Mouse (Mus musculus): Measurements from ENCODE around the gene Tmem72. TPM values are rescaled to one million over a fixed set of nuclear protein-coding genes. Genes with fewer than 3 reads are reported as not detected.

Gene Tmem72
- total and polyA plus RNA-seq, 3 experiments = 0.01 to 0.04 TPM; not detected in 1

DNA sequence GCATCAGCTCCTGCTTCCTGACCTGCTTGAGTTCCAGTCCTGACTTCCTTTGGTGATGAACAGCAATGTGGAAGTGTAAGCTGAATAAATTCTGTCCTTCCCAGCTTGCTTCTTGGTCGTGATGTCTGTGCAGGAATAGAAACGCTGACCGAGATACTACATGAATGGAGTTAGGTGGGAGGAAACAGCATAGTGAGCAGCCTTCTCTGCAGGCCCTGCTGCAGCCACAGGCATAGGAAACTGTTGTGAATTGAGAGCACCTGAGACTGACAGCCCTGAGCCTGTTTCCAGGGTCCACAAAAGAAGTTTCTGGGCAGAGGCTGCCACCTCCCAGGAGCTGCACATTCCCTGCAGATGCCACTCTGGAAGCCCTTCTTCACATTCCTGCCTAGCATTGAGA is 2.7 kb downstream of the Tmem72 start:
- Histone ChIP-seq H3K9ac (ENCODE audit: control insufficient read depth, low read depth, low read length, poor library complexity, severe bottlenecking) (no peak overlapping the region), H3K36me3 (ENCODE audit: control insufficient read depth in 1 of 2, insufficient read depth in 2 of 2, low read length in 2 of 2) (no peaks in the 10 kb centered on the region), H3K4me3 (ENCODE audit: control insufficient read depth in 1 of 2, insufficient read depth in 1 of 2, low read depth in 2 of 2, low read length in 2 of 2) (no peak overlapping the region), H3K27me3 (ENCODE audit: control insufficient read depth in 1 of 2, insufficient read depth in 2 of 2, low read length in 2 of 2) (no peaks in the 10 kb centered on the region), H3K4me1 (ENCODE audit: control insufficient read depth in 1 of 2, insufficient read depth in 2 of 2, low read length in 2 of 2) (no peaks in the 10 kb centered on the region), H3K27ac (ENCODE audit: control insufficient read depth, low read depth, low read length) (no peak overlapping the region), H3K79me2 (ENCODE audit: control insufficient read depth, insufficient read depth, low read length, poor library complexity) (no peaks in the 10 kb centered on the region), H3K9me3 (replicated peaks; ENCODE audit: insufficient read depth, low read length) (no peaks in the 10 kb centered on the region)
- DNase-seq (ENCODE audit: low read depth, low spot score) = no peak
- no peak for TF ChIP-seq E2F4 (IDR thresholded peaks at IDR 0.05; ENCODE audit: borderline replicate concordance, low read depth, low read length)
- TF ChIP-seq ZNF384 (IDR thresholded peaks at IDR 0.05; ENCODE audit: low read depth, low read length) = no peak
- no peak for TF ChIP-seq RCOR1 (IDR thresholded peaks at IDR 0.05; ENCODE audit: low read depth, low read length)
- no peak for TF ChIP-seq POLR2A (IDR thresholded peaks at IDR 0.05; ENCODE audit: control insufficient read depth in 1 of 2, insufficient read depth in 1 of 2, low read depth in 1 of 2, low read length in 2 of 2, poor library complexity in 1 of 2)
- TF ChIP-seq MAZ (IDR thresholded peaks at IDR 0.05; ENCODE audit: low read depth, low read length) = no peak
- TF ChIP-seq NELFE (IDR thresholded peaks at IDR 0.05; ENCODE audit: low read depth, low read length) = no peak

DNA sequence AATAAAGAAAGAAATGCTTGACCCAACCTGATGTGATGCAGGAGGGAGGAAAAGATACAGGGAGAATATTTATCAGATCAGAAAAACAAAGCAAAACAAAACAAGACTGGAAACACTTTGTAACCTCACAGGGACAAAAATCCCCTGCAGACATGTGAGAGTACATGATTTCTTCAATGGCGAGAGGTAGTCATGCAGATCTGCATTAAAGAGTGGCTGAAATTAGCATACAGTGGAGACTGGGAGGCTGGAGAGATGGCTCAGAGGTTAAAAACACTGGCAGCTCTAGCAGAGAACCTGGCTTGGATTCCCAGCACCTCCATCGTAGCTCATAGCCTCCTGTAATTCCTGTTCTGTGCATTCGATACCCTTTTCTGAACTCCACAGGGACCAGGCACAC is 4.2 kb downstream of the Tmem72 start:
- H3K27me3 ChIP-seq (ENCODE audit: control insufficient read depth in 1 of 2, insufficient read depth in 2 of 2, low read length in 2 of 2) = no peaks in the 10 kb centered on the region
- H3K9ac ChIP-seq (ENCODE audit: control insufficient read depth, low read depth, low read length, poor library complexity, severe bottlenecking) = no peak overlapping the region
- no peak overlapping the region for H3K4me3 ChIP-seq (ENCODE audit: control insufficient read depth in 1 of 2, insufficient read depth in 1 of 2, low read depth in 2 of 2, low read length in 2 of 2)
- no peak overlapping the region for H3K27ac ChIP-seq (ENCODE audit: control insufficient read depth, low read depth, low read length)
- H3K9me3 ChIP-seq (replicated peaks; ENCODE audit: insufficient read depth, low read length) = no peaks in the 10 kb centered on the region
- no peaks in the 10 kb centered on the region for H3K36me3 ChIP-seq (ENCODE audit: control insufficient read depth in 1 of 2, insufficient read depth in 2 of 2, low read length in 2 of 2)
- TF ChIP-seq NELFE (IDR thresholded peaks at IDR 0.05; ENCODE audit: low read depth, low read length) (no peak), CTCF (IDR thresholded peaks at IDR 0.05 in 2 of 3, conservative IDR thresholded peaks at IDR 0.05 in 1 of 3; ENCODE audit: control insufficient read depth in 1 of 3, insufficient read depth in 1 of 3, low read depth in 2 of 3, low read length in 3 of 3, poor library complexity in 1 of 3, severe bottlenecking in 1 of 3) (no peak)
- no peak for DNase-seq (ENCODE audit: low read depth, low spot score)
- no peaks in the 10 kb centered on the region for H3K4me1 ChIP-seq (ENCODE audit: control insufficient read depth in 1 of 2, insufficient read depth in 2 of 2, low read length in 2 of 2)
- H3K79me2 ChIP-seq (ENCODE audit: control insufficient read depth, insufficient read depth, low read length, poor library complexity) = no peaks in the 10 kb centered on the region

DNA sequence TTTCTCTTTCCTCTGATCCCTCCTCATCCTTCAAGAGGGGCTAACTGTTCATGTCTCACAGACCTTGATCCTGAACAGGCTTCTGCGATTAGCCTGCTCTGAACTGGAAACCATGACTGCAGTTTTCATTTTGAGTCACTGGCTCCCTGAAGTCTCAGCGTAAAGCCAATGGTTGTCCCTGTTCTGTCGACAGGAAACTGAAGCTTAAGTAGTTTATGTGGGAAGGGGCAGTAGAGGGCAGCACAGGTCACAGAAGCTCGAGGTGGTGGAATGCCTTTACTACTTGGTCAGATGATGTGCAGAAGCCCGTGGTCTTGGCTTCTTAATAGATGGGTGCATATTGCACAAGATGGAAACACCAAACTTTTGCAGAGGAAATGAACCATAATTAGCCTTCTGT is 4.7 kb downstream of the Tmem72 start:
- TF ChIP-seq EP300 (IDR thresholded peaks at IDR 0.05; ENCODE audit: low read depth in 1 of 2, low read length in 2 of 2) (no peak), USF1 (IDR thresholded peaks at IDR 0.05; ENCODE audit: low read depth, low read length) (no peak), SIN3A (IDR thresholded peaks at IDR 0.05; ENCODE audit: low read length) (no peak), UBTF (IDR thresholded peaks at IDR 0.05; ENCODE audit: borderline replicate concordance, insufficient read depth, low read depth, low read length) (no peak), ETS1 (IDR thresholded peaks at IDR 0.05; ENCODE audit: low read depth, low read length) (no peak), TAL1 (IDR thresholded peaks at IDR 0.05; ENCODE audit: low read length) (no peak), ZNF384 (IDR thresholded peaks at IDR 0.05; ENCODE audit: low read depth, low read length) (no peak), CHD2 (IDR thresholded peaks at IDR 0.05; ENCODE audit: low read length) (no peak)
- H3K4me3 ChIP-seq (ENCODE audit: control insufficient read depth in 1 of 2, insufficient read depth in 1 of 2, low read depth in 2 of 2, low read length in 2 of 2) = no peak overlapping the region
- H3K9ac ChIP-seq (ENCODE audit: control insufficient read depth, low read depth, low read length, poor library complexity, severe bottlenecking) = no peak overlapping the region
- no peaks in the 10 kb centered on the region for H3K27me3 ChIP-seq (ENCODE audit: control insufficient read depth in 1 of 2, insufficient read depth in 2 of 2, low read length in 2 of 2)
- no peaks in the 10 kb centered on the region for H3K79me2 ChIP-seq (ENCODE audit: control insufficient read depth, insufficient read depth, low read length, poor library complexity)
- H3K36me3 ChIP-seq (ENCODE audit: control insufficient read depth in 1 of 2, insufficient read depth in 2 of 2, low read length in 2 of 2) = no peaks in the 10 kb centered on the region
- no peak overlapping the region for H3K27ac ChIP-seq (ENCODE audit: control insufficient read depth, low read depth, low read length)
- no peaks in the 10 kb centered on the region for H3K9me3 ChIP-seq (replicated peaks; ENCODE audit: insufficient read depth, low read length)
- no peaks in the 10 kb centered on the region for H3K4me1 ChIP-seq (ENCODE audit: control insufficient read depth in 1 of 2, insufficient read depth in 2 of 2, low read length in 2 of 2)
- no peak for DNase-seq (ENCODE audit: low read depth, low spot score)
